Mouse (Mus musculus): ENCODE results near the gene Cps1. TPM values are rescaled to one million over a fixed set of nuclear protein-coding genes. Genes with fewer than 3 reads are reported as not detected.

Cps1 gene
- total RNA-seq (2021), result under 1 TPM; 0.18 to 0.30 TPM
- long read RNA-seq, experiment 1, result 0 reads
- long read RNA-seq, experiment 2, result 0 reads

DNA sequence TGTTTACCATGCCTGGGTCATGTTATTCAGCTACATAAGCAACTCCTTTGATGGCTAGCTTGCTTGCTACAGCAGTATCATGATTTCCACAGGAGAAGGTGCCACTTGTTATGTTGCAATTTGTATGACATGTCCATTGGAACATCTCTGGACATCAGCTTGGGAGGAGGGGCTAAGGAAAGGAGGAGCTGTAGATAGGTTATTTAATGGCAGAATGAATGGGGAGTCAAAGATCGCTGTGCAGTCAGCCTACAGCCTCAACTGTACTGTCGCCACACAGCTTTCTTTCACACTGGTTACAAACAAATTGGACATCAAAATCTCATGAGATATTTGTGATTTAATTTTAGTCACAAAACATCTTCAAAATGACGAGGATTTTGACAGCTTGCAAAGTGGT is at the start of gene Cps1:
Cps1 (plus strand) TSS at position 230 of the 400 bp plus-strand sequence.
- no peak within 1 kb of the TSS for H3K4me3 ChIP-seq
- no peak for TF ChIP-seq CTCF (IDR thresholded peaks at IDR 0.05)
- intact Hi-C loops (cut with DNase I), result no loop called here
- DNase-seq (ENCODE audit: extremely low spot score in 1 of 2, low spot score in 2 of 2), result no peak
- H3K27ac ChIP-seq, result no peak within 1 kb of the TSS

- H3K27ac ChIP-seq, result no peak overlapping the region
- intact Hi-C loops (cut with DNase I), result no loop called here
- H3K4me3 ChIP-seq, result no peak overlapping the region
- no peak for TF ChIP-seq CTCF (IDR thresholded peaks at IDR 0.05)
- DNase-seq (ENCODE audit: extremely low spot score in 1 of 2, low spot score in 2 of 2), result no peak
These were observed 45.1 kb upstream of the Cps1 start for GRCm38 (mm10) chr1:67077739-67078138.

- Histone ChIP-seq H3K27ac (no peak overlapping the region), H3K4me3 (no peak overlapping the region)
- TF ChIP-seq CTCF (IDR thresholded peaks at IDR 0.05), result no peak
- DNase-seq (ENCODE audit: extremely low spot score in 1 of 2, low spot score in 2 of 2), result no peak
- intact Hi-C loops (cut with DNase I), result no loop called here
These were observed 44.2 kb upstream of the Cps1 start for GRCm38 (mm10) chr1:67078666-67079065.

GRCm38 (mm10) chr1:67079146-67079545 is 43.7 kb upstream of the Cps1 start:
- DNase-seq (ENCODE audit: extremely low spot score in 1 of 2, low spot score in 2 of 2), result no peak
- Histone ChIP-seq H3K4me3 (no peak overlapping the region), H3K27ac (no peak overlapping the region)
- intact Hi-C loops (cut with DNase I), result no loop called here
- no peak for TF ChIP-seq CTCF (IDR thresholded peaks at IDR 0.05)

GRCm38 (mm10) chr1:67092473-67092872 is 30.4 kb upstream of the Cps1 start:
- H3K4me3 ChIP-seq, result no peak overlapping the region
- no peak for DNase-seq (ENCODE audit: extremely low spot score in 1 of 2, low spot score in 2 of 2)
- no peak for TF ChIP-seq CTCF (IDR thresholded peaks at IDR 0.05)
- no peak overlapping the region for H3K27ac ChIP-seq
- intact Hi-C loops (cut with DNase I), result no loop called here

- H3K27ac ChIP-seq, result no peak overlapping the region
- no peak overlapping the region for H3K4me3 ChIP-seq
- intact Hi-C loops (cut with DNase I), result no loop called here
- TF ChIP-seq CTCF (IDR thresholded peaks at IDR 0.05), result no peak
- no peak for DNase-seq (ENCODE audit: extremely low spot score in 1 of 2, low spot score in 2 of 2)
These were observed 23.6 kb upstream of the Cps1 start for GRCm38 (mm10) chr1:67099215-67099614.

DNA sequence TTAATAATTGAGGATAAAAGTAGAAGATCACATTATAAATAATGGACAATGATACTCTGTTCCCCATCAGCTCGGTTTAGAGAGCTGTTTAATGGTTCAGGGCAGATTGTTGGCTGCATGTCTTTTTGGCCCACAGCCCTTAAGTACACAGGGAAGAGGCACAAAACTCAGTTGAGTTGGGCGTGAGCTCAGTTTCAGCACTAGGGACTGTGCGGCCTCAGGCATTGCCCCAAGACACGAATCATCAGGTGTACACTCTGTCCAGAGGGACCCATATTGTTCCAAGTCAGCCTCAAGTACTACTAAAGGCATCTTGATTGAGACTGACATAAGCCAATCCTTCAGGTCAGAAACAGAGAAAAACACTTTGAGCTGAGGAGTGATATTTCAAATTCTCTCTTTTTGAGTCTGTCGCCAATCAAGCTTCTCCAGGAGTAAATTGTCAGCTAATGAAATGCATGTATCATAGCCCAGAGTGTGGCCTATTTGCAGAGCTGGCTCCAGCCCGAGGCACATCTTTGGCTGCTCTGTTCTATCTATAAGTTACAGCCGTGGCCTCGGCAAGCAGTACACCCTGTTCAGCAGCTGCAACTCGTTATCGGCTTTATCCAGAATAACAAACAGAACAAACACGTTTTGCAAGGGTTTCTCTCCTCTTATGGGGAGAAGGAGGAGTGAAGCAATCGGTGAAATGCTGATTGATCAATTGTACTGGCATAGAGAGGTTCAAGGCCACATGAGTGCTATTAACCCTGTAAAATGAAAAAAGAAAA is 19.2 kb upstream of the Cps1 start:
- DNase-seq (ENCODE audit: extremely low spot score in 1 of 2, low spot score in 2 of 2), result no peak
- TF ChIP-seq CTCF (IDR thresholded peaks at IDR 0.05), result no peak

GRCm38 (mm10) chr1:67111621-67112298 is 11.1 kb upstream of the Cps1 start:
- intact Hi-C loops (cut with DNase I), result no loop called here
- H3K4me3 ChIP-seq, result no peak overlapping the region
- no peak for DNase-seq (ENCODE audit: extremely low spot score in 1 of 2, low spot score in 2 of 2)
- no peak for TF ChIP-seq CTCF (IDR thresholded peaks at IDR 0.05)
- H3K27ac ChIP-seq, result no peak overlapping the region

More for the DNA sequence above, 19.2 kb upstream of the Cps1 start:
- Histone ChIP-seq H3K27ac (no peak overlapping the region), H3K4me3 (no peak overlapping the region)
- intact Hi-C loops (cut with DNase I), result no loop called here

DNA sequence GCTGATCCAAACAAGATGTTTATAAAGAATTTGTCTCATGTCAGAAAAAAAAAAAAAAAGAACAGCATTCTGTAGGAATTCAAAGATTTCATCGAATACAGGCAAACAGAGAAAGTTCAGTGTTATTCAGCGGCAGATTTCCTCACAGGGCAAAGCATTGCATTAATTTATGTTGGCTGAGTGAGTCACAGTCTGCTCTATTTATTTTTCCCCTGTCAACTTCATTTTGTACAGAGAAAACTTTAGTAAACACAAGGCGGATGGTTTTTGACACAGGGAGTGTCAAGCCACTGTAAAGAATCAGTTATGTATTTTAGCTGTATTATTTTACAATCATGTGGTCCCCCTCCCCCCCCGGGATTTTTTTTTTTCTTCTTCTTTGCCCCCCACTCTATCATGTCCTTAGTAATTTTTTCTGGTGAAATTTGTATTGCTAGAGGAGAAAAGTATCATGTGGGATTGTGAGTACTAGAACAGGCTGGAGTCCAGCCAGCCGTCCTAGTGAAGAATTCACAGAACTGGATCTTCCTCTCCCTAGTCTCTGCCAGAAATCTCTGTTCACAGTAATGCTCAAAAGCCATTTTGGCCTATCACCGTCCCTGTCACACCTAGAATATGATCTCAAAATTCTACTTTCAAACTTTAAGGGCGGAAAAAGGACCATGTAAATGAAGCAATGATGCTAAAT is 9.3 kb upstream of the Cps1 start:
- Histone ChIP-seq H3K27ac (no peak overlapping the region), H3K4me3 (no peak overlapping the region)
- intact Hi-C loops (cut with DNase I), result no loop called here
- DNase-seq (ENCODE audit: extremely low spot score in 1 of 2, low spot score in 2 of 2), result no peak
- no peak for TF ChIP-seq CTCF (IDR thresholded peaks at IDR 0.05)

DNA sequence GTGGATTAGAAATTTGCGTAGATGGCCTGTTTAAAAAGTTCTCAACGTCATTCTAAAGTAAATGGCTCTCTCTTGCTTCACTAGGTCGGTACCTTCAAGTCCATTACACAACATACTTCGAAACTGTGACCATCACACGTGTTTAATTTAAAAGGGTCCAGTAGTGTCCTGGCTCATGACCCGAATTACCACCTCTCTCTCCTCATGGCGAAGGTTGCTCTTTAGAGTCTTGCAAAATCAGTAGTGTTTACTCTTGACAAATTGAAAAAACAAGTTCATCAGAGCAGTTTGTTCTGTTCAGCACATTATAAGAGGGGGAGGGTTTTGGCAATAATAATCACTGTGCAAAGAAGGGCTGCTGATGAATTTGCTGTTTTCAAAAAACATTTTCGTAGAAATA is 6.3 kb upstream of the Cps1 start:
- intact Hi-C loops (cut with DNase I), result no loop called here
- DNase-seq (ENCODE audit: extremely low spot score in 1 of 2, low spot score in 2 of 2), result no peak
- Histone ChIP-seq H3K4me3 (no peak overlapping the region), H3K27ac (no peak overlapping the region)
- no peak for TF ChIP-seq CTCF (IDR thresholded peaks at IDR 0.05)

DNA sequence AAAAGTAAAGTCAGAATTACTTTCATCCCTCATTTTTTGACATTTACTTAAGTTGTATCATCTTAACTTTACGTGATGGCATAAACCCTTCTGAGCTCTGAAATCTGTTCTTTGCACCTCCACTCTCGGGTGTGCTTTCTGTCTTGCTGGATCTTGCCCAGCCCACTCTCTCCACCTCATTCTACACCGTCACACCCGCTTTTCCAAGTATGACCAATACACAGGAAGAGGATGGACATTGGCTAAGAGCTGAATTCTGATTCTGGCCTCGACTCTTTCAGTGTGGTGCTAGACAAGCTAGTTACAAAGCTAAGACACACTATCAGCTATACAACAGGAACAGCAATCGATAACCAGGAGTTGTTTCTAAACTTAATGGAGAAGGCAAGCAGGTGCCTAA is 5.0 kb upstream of the Cps1 start:
- DNase-seq (ENCODE audit: extremely low spot score in 1 of 2, low spot score in 2 of 2), result no peak
- TF ChIP-seq CTCF (IDR thresholded peaks at IDR 0.05), result no peak
- Histone ChIP-seq H3K27ac (no peak overlapping the region), H3K4me3 (no peak overlapping the region)
- intact Hi-C loops (cut with DNase I), result no loop called here

GRCm38 (mm10) chr1:67125433-67125832 is 2.6 kb downstream of the Cps1 start:
- H3K4me3 ChIP-seq, result no peak overlapping the region
- intact Hi-C loops (cut with DNase I), result no loop called here
- DNase-seq (ENCODE audit: extremely low spot score in 1 of 2, low spot score in 2 of 2), result no peak
- no peak for TF ChIP-seq CTCF (IDR thresholded peaks at IDR 0.05)
- H3K27ac ChIP-seq, result no peak overlapping the region
